Mouse (Mus musculus) heart, embryonic 11.5 days (tissue): Measurements from ENCODE around the gene Nfya. TPM values are rescaled to one million over a fixed set of nuclear protein-coding genes. Genes with fewer than 3 reads are reported as not detected.

Experiments
- ATAC-seq: fragments of 200-750 bp; cut with Nextera tagmentation; replicated peaks from 2 replicates; pipeline ENCODE4 v1.8.0; 2017; ENCODE audit warnings: moderate library complexity; ENCODE audit not compliant: insufficient number of reproducible peaks, low FRiP score, low TSS enrichment
- H3K27ac ChIP-seq: fragments of 300-500 bp; sonication (generic); 2 replicates; pipeline ENCODE4 v1.5.1; 2014; ENCODE audit warnings: mild to moderate bottlenecking, low read depth, low read length
- H3K27me3 ChIP-seq: fragments of 300-500 bp; sonication (generic); 2 replicates; pipeline ENCODE4 v1.6.1; 2014; ENCODE audit warnings: mild to moderate bottlenecking, low read length, mixed read lengths; ENCODE audit not compliant: control insufficient read depth, insufficient read depth
- H3K36me3 ChIP-seq: fragments of 300-500 bp; sonication (generic); 2 replicates; pipeline ENCODE4 v1.6.1; 2014; ENCODE audit warnings: mild to moderate bottlenecking, low read length, moderate library complexity, mixed read lengths; ENCODE audit not compliant: control insufficient read depth, insufficient read depth
- H3K4me1 ChIP-seq: fragments of 300-500 bp; sonication (generic); 2 replicates; pipeline ENCODE4 v1.6.1; 2014; ENCODE audit warnings: low read length; ENCODE audit not compliant: control insufficient read depth, insufficient read depth
- H3K4me2 ChIP-seq: fragments of 300-500 bp; sonication (generic); 2 replicates; pipeline ENCODE4 v1.6.1; 2014; ENCODE audit warnings: mild to moderate bottlenecking, moderate library complexity
- H3K4me3 ChIP-seq: fragments of 300-500 bp; sonication (generic); 2 replicates; pipeline ENCODE4 v1.5.1; 2014; ENCODE audit warnings: low read depth, low read length
- H3K9ac ChIP-seq: fragments of 300-500 bp; sonication (generic); 2 replicates; pipeline ENCODE4 v1.6.1; 2014; ENCODE audit warnings: mild to moderate bottlenecking, low read depth, low read length, moderate library complexity
- H3K9me3 ChIP-seq: fragments of 300-500 bp; sonication (generic); replicated peaks from 2 replicates; pipeline ENCODE4 v1.6.1; 2016; ENCODE audit warnings: low read length; ENCODE audit not compliant: control insufficient read depth
- WGBS: fragments of 180-500 bp; shearing (Covaris S2); extraction: QIAGEN DNeasy Blood & Tissue Kit; methylation state at CpG from one replicate; pipeline ENCODE4 v1.1.7; 2014; ENCODE audit not compliant: insufficient replicate concordance; 5-methylcytosine and 5-hydroxymethylcytosine counted together
- polyA plus RNA-seq: library from polyadenylated mRNA; unstranded; fragments of >200 nt; fragmentation: Nextera tagmentation; extraction: Ambion mirVana; gene quantifications from 2 replicates; pipeline ENCODE4 v1.2.1, GENCODE M21; 2014

The Nfya gene
- polyA plus RNA-seq, 1 experiment from 2014 or later, result 19.6 TPM

DNA sequence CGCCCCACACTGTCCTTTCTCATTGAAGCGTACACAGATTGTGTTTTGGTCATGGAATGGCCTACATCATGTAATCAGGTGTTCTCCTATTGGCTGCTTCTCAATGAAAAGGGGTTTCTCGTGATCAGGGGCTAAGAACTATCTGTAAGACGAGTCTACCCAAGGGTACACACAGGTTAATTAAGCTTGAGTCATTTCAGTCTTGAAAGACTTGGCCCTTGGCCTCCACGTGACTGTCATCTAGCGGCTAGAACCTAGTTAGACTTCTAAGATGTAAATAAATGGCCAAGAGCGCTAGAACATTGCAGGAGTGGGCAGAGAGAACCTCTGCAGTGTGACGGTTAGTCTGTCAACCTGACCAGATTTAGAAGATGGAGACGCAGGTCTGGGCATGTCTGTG, 14.5 kb upstream of the Nfya start:
- Histone ChIP-seq H3K9ac (no peak overlapping the region), H3K36me3 (peaks cover 9% of the 10 kb centered on the region), H3K27me3 (no peaks in the 10 kb centered on the region), H3K27ac (no peak overlapping the region), H3K4me3 (no peak overlapping the region), H3K9me3 (no peaks in the 10 kb centered on the region), H3K4me1 (peaks cover 35% of the 10 kb centered on the region), H3K4me2 (no peak overlapping the region)
- no peak for ATAC-seq
- 84% methylated on average over 9 of the region's 9 CpGs for WGBS

- Histone ChIP-seq H3K27me3 (no peaks in the 10 kb centered on the region), H3K9me3 (no peaks in the 10 kb centered on the region), H3K9ac (no peak overlapping the region), H3K27ac (no peak overlapping the region), H3K36me3 (peaks cover 14% of the 10 kb centered on the region), H3K4me2 (no peak overlapping the region), H3K4me3 (no peak overlapping the region), H3K4me1 (peaks cover 20% of the 10 kb centered on the region)
- 56% methylated on average over 2 of the region's 2 CpGs for WGBS
- ATAC-seq, result no peak
Measured at GRCm38 (mm10) chr17:48419571-48419970, 9.9 kb upstream of the Nfya start.

GRCm38 (mm10) chr17:48418781-48419180, 9.1 kb upstream of the Nfya start:
- Histone ChIP-seq H3K9me3 (no peaks in the 10 kb centered on the region), H3K27ac (peak overlapping the region; percentile 42), H3K4me2 (no peak overlapping the region; the same call in 1 of the 2 replicates), H3K36me3 (peaks cover 14% of the 10 kb centered on the region), H3K4me1 (peaks cover 17% of the 10 kb centered on the region), H3K4me3 (no peak overlapping the region), H3K27me3 (no peaks in the 10 kb centered on the region), H3K9ac (no peak overlapping the region)
- ATAC-seq, result no peak
- 50% methylated on average over 1 of the region's 1 CpGs for WGBS

DNA sequence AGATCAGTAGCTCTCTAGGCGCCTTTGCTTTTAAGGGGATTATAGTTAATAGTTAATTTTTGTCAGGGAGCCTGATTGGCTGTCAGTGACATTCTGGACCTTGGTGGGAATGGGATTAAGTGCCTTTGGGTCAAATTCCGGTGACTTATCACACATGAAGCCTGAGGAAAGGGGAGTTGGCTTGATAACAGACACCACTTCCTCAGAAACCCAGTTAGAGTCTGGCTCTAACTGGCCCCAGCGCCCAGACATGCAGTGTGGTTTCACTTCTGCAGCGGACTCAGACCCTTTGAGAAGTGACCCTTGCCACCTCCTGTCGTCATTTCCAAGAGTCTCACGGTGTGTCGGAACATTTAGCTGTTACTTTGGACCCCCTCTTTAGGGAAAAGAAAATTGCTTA, 8.5 kb upstream of the Nfya start:
- Histone ChIP-seq H3K27ac (peak overlapping the region; percentile 42), H3K9me3 (no peaks in the 10 kb centered on the region), H3K9ac (0 out of 2 replicates have a peak overlapping the region, but pooled peaks have one; percentile 6), H3K4me2 (peak overlapping the region; percentile 39), H3K36me3 (peaks cover 13% of the 10 kb centered on the region), H3K4me1 (peaks cover 17% of the 10 kb centered on the region), H3K4me3 (no peak overlapping the region), H3K27me3 (no peaks in the 10 kb centered on the region)
- ATAC-seq, result no peak
- WGBS, result 32% methylated on average over 7 of the region's 7 CpGs

- 0 out of 2 replicates have a peak, but pooled peaks have one; percentile 16 for ATAC-seq
- H3K4me2 ChIP-seq, result no peak overlapping the region
- no peaks in the 10 kb centered on the region for H3K27me3 ChIP-seq
- peak overlapping the region; percentile 42; the same call in 1 of the 2 replicates for H3K27ac ChIP-seq
- no peak overlapping the region for H3K4me3 ChIP-seq
- H3K36me3 ChIP-seq, result peaks cover 6% of the 10 kb centered on the region
- H3K9ac ChIP-seq, result no peak overlapping the region
- H3K4me1 ChIP-seq, result peaks cover 17% of the 10 kb centered on the region
- H3K9me3 ChIP-seq, result no peaks in the 10 kb centered on the region
- WGBS, result 67% methylated on average over 6 of the region's 6 CpGs
Measured at GRCm38 (mm10) chr17:48417521-48417920, 7.8 kb upstream of the Nfya start.

DNA sequence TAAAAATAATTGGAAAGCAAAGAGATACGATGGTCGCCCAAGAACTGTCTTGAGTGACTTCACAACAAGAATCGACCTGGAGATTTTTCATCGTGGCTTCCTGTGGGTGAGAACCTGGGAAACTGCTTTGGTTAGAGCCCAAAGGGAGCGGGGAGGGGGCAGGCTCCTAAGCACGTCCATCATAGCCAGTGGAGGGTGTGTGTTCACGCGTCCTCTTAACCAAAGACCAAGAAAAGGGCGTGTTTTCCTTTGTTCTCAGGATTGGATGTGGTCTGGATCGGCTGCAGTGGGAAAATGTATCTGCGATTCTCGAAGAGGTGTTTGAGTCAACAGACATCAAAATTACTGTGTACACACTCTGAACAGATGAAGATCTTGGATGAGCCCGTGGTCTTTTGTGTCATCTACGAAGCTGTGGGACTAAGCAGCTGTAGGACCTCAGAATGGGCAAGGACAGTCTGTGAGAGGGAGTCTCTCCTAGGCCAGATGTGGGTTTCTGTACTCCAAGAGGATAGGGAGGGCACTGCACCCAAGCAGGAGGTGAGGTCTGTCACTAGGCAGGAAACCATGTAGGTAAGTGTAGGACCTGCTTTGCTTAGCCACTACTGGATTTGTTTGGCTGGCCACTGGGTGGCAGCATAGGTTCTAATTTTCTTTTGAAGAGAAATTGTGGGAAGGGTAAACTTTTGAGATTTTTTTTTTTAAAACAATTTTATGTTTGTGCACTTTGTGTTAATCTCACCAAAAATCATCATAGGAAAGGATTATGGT, 6.9 kb upstream of the Nfya start:
- H3K9ac ChIP-seq, result no peak overlapping the region
- H3K27me3 ChIP-seq, result no peaks in the 10 kb centered on the region
- ATAC-seq, result 0 out of 2 replicates have a peak, but pooled peaks have one; percentile 53
- H3K36me3 ChIP-seq, result peaks cover 5% of the 10 kb centered on the region; the same call in 1 of the 2 replicates
- H3K9me3 ChIP-seq, result no peaks in the 10 kb centered on the region
- WGBS, result 84% methylated on average over 14 of the region's 14 CpGs
- no peak overlapping the region for H3K4me3 ChIP-seq
- peaks cover 17% of the 10 kb centered on the region for H3K4me1 ChIP-seq
- no peak overlapping the region for H3K27ac ChIP-seq
- H3K4me2 ChIP-seq, result no peak overlapping the region

GRCm38 (mm10) chr17:48416011-48416410, 6.3 kb upstream of the Nfya start:
- ATAC-seq, result no peak
- Histone ChIP-seq H3K4me2 (no peak overlapping the region), H3K9me3 (no peaks in the 10 kb centered on the region), H3K36me3 (peaks cover 5% of the 10 kb centered on the region; the same call in 1 of the 2 replicates), H3K27me3 (no peaks in the 10 kb centered on the region), H3K27ac (no peak overlapping the region), H3K4me3 (no peak overlapping the region), H3K9ac (no peak overlapping the region), H3K4me1 (peaks cover 23% of the 10 kb centered on the region)
- WGBS, result 80% methylated on average over 7 of the region's 7 CpGs

DNA sequence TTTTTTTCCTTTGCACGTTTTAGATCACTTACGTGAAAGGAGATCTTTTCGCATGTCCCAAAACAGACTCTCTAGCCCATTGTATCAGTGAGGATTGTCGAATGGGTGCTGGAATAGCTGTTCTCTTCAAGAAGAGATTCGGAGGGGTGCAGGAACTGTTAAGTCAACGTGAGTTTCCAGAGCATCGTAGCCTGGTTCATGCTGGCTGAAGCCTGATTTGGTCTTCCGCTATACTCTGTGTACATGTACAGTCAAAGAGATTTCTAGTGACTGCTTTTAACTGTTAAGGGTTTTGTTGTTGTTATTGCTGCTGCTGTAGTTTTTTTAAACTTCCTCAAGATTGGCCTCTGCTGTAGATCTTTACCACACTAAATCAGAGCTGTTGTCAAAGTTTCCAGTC, 1.5 kb upstream of the Nfya start:
- Histone ChIP-seq H3K4me2 (peak overlapping the region; percentile 83), H3K9me3 (no peaks in the 10 kb centered on the region), H3K27me3 (no peaks in the 10 kb centered on the region), H3K4me1 (peaks cover 18% of the 10 kb centered on the region), H3K27ac (no peak overlapping the region), H3K9ac (peak overlapping the region; percentile 89), H3K36me3 (no peaks in the 10 kb centered on the region), H3K4me3 (peak overlapping the region; percentile 96)
- ATAC-seq, result no peak
- WGBS, result 55% methylated on average over 8 of the region's 8 CpGs
